Comparison of ENCODE assay signal across 8 mouse cellular contexts in the genomic region with DNA sequence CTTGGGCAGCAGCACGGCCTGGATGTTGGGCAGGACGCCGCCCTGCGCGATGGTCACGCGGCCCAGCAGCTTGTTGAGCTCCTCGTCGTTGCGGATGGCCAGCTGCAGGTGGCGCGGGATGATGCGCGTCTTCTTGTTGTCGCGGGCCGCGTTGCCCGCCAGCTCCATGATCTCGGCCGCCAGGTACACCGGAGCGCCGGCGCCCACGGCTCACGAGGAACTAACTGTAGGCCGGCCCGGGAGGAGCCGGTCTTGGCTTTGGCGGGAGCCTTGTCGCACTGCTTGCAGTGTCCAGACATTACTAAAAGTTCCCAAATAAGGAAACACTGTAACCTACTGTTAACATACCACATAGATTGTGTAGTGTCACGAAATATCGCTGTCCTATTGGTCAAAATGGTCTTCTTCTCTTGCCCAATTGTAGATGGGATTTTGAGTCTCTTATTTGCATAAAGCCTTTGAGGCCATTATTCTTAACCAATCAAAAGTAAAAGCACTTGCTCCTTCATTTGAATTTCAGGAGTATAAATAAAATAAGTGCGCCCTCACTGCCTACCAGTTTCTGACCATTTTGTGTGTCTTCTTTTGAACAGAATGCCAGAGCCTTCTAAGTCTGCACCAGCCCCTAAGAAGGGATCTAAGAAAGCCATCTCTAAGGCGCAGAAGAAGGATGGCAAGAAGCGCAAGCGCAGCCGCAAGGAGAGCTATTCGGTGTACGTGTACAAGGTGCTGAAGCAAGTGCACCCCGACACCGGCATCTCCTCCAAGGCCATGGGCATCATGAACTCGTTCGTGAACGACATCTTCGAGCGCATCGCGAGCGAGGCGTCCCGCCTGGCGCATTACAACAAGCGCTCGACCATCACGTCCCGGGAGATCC. TPM values are rescaled to one million over a fixed set of nuclear protein-coding genes. Genes with fewer than 3 reads are reported as not detected.
A peak's percentile ranks its signal among the peaks of the same experiment; 100 is the strongest.
DNase-seq lines count a peak whose midpoint lies in the region; ATAC-seq lines count a peak whose summit lies in the region.
"Not testable (repeated sequence)": the region's sequence is repeated elsewhere in the genome, so short reads cannot be mapped to it uniquely, and the experiment has no call there.

A gene (plus strand): TSS at position 534 of the 880 bp plus-strand sequence.

- DNase-seq in B cell, adult 2 months = peak; percentile 78 to 84
- peak; percentile 98 for DNase-seq in brain, adult 2 months (ENCODE audit: low read depth, low spot score)
- DNase-seq in liver = peak; percentile 84
- peak; percentile 62 to 72 for DNase-seq in monocyte, adult 2 months (ENCODE audit: low read depth in 1 of 2, low spot score in 2 of 2)
- peak; percentile 76 to 87 for DNase-seq in spleen, postnatal 36 days (ENCODE audit: low spot score in 2 of 2)

- peak within 1 kb of the TSS; percentile 52 for H3K4me3 ChIP-seq in heart, embryonic 12.5 days
- peak within 1 kb of the TSS; percentile 52 for H3K4me3 ChIP-seq in kidney, embryonic 16.5 days (ENCODE audit: low read length)

- peaks cover 16% of the 10 kb centered on the region for H3K4me1 ChIP-seq in heart, embryonic 12.5 days (replicated peaks)
- H3K4me1 ChIP-seq in kidney, embryonic 16.5 days (ENCODE audit: insufficient read depth, low read length) = peaks cover 17% of the 10 kb centered on the region

- H3K27me3 ChIP-seq in heart, embryonic 12.5 days (replicated peaks); kidney, embryonic 16.5 days (ENCODE audit: insufficient read depth, low read length): not testable (repeated sequence)

- peak within 1 kb of the TSS; percentile 65 for H3K4me2 ChIP-seq in heart, embryonic 12.5 days
- peak within 1 kb of the TSS; percentile 66 for H3K4me2 ChIP-seq in kidney, embryonic 16.5 days (replicated peaks; ENCODE audit: low read depth, low read length)

- not testable (repeated sequence) for H3K36me3 ChIP-seq in heart, embryonic 12.5 days; kidney, embryonic 16.5 days (ENCODE audit: insufficient read depth, low read length)

- WGBS in heart, embryonic 12.5 days = under 1% methylated on average over 44 of the region's 58 CpGs
- under 1% methylated on average over 35 of the region's 58 CpGs for WGBS in kidney, embryonic 16.5 days

- H3K9ac ChIP-seq in heart, embryonic 12.5 days = peak within 1 kb of the TSS; percentile 75
- H3K9ac ChIP-seq in kidney, embryonic 16.5 days (replicated peaks; ENCODE audit: low read length) = peak within 1 kb of the TSS; percentile 76

- peak; percentile 76 for ATAC-seq in erythroblast, adult 5-6 weeks (replicated peaks; ENCODE audit: low FRiP score, poor library complexity, severe bottlenecking)
- ATAC-seq in heart, embryonic 12.5 days (ENCODE audit: insufficient number of reproducible peaks, low FRiP score) = peak; percentile 90
- ATAC-seq in kidney, embryonic 16.5 days (ENCODE audit: low FRiP score, low TSS enrichment) = peak; percentile 94

- not testable (repeated sequence) for H3K9me3 ChIP-seq in heart, embryonic 12.5 days (replicated peaks); kidney, embryonic 16.5 days (ENCODE audit: low read length)

- H3K27ac ChIP-seq in heart, embryonic 12.5 days (ENCODE audit: poor library complexity, severe bottlenecking) = peak within 1 kb of the TSS; percentile 100
- peak within 1 kb of the TSS; percentile 100 for H3K27ac ChIP-seq in kidney, embryonic 16.5 days (ENCODE audit: low read length)

RNA-seq across cellular contexts. Expression of the gene that starts here (rescaled TPM):
- total RNA-seq in erythroblast, adult 5-6 weeks (2015; ENCODE audit: low replicate concordance) = 79.4 and 128 TPM in 2 replicates
- 1,415 and 1,638 TPM in 2 replicates for total RNA-seq in erythroblast, adult 5-6 weeks (2017; ENCODE audit: low replicate concordance)
- 0.88 and 1.4 TPM in 2 replicates for polyA plus RNA-seq in heart, embryonic 12.5 days (2016; fragmentation: Nextera tagmentation; extraction: Ambion mirVana)
- polyA plus RNA-seq in kidney, embryonic 16.5 days (2015; fragmentation: Nextera tagmentation; extraction: Ambion mirVana) = 2.1 and 2.5 TPM in 2 replicates

Comparison
In these comparisons a context has a peak if more than half of its experiments do, and no peak if none do; other contexts are left out.
1. Peak in every context shown above with its lines: DNase-seq, ATAC-seq, H3K4me3 ChIP-seq and H3K27ac ChIP-seq.